Mouse (Mus musculus): ENCODE measurements around the gene Tent5b. TPM values are rescaled to one million over a fixed set of nuclear protein-coding genes. Genes with fewer than 3 reads are reported as not detected.
"Not testable (repeated sequence)": the region's sequence is repeated elsewhere in the genome, so short reads cannot be mapped to it uniquely, and the experiment has no call there.

Tent5b gene
- polyA plus RNA-seq, 1 experiment: 35.7 TPM

GRCm38 (mm10) chr4:133501514-133501913, 21.6 kb downstream of the Tent5b start:
- TF ChIP-seq POLR2A (IDR thresholded peaks at IDR 0.05; ENCODE audit: control insufficient read depth, low read depth, low read length) (no peak), CTCF (IDR thresholded peaks at IDR 0.05; ENCODE audit: control insufficient read depth, insufficient read depth, insufficient replicate concordance, low read depth, low read length) (no peak)
- Histone ChIP-seq H3K36me3 (ENCODE audit: control insufficient read depth, insufficient read depth, low read length) (no peaks in the 10 kb centered on the region), H3K4me3 (ENCODE audit: control insufficient read depth, low read depth, low read length) (no peak overlapping the region), H3K27ac (ENCODE audit: control insufficient read depth, insufficient read depth, low read depth, low read length) (no peak overlapping the region), H3K27me3 (ENCODE audit: control insufficient read depth, insufficient read depth, low read length) (no peaks in the 10 kb centered on the region; the same call in 1 of the 2 replicates), H3K4me1 (ENCODE audit: control insufficient read depth, insufficient read depth, low read length) (peaks cover 8% of the 10 kb centered on the region)

GRCm38 (mm10) chr4:133504300-133504699, 24.4 kb downstream of the Tent5b start:
- no peaks in the 10 kb centered on the region for H3K27me3 ChIP-seq (ENCODE audit: control insufficient read depth, insufficient read depth, low read length)
- no peaks in the 10 kb centered on the region for H3K36me3 ChIP-seq (ENCODE audit: control insufficient read depth, insufficient read depth, low read length)
- no peak overlapping the region for H3K27ac ChIP-seq (ENCODE audit: control insufficient read depth, insufficient read depth, low read depth, low read length)
- H3K4me3 ChIP-seq (ENCODE audit: control insufficient read depth, low read depth, low read length): no peak overlapping the region
- no peaks in the 10 kb centered on the region for H3K4me1 ChIP-seq (ENCODE audit: control insufficient read depth, insufficient read depth, low read length)
- no peak for TF ChIP-seq CTCF (IDR thresholded peaks at IDR 0.05; ENCODE audit: control insufficient read depth, insufficient read depth, insufficient replicate concordance, low read depth, low read length)
- TF ChIP-seq POLR2A (IDR thresholded peaks at IDR 0.05; ENCODE audit: control insufficient read depth, low read depth, low read length): no peak

GRCm38 (mm10) chr4:133504755-133505485, 25.0 kb downstream of the Tent5b start:
- no peaks in the 10 kb centered on the region for H3K36me3 ChIP-seq (ENCODE audit: control insufficient read depth, insufficient read depth, low read length)
- H3K27ac ChIP-seq (ENCODE audit: control insufficient read depth, insufficient read depth, low read depth, low read length): no peak overlapping the region
- H3K4me3 ChIP-seq (ENCODE audit: control insufficient read depth, low read depth, low read length): no peak overlapping the region
- no peaks in the 10 kb centered on the region for H3K4me1 ChIP-seq (ENCODE audit: control insufficient read depth, insufficient read depth, low read length)
- H3K27me3 ChIP-seq (ENCODE audit: control insufficient read depth, insufficient read depth, low read length): no peaks in the 10 kb centered on the region
- TF ChIP-seq CTCF (IDR thresholded peaks at IDR 0.05; ENCODE audit: control insufficient read depth, insufficient read depth, insufficient replicate concordance, low read depth, low read length): no peak
- no peak for TF ChIP-seq POLR2A (IDR thresholded peaks at IDR 0.05; ENCODE audit: control insufficient read depth, low read depth, low read length)

GRCm38 (mm10) chr4:133506573-133506972, 26.6 kb downstream of the Tent5b start:
- no peaks in the 10 kb centered on the region for H3K27me3 ChIP-seq (ENCODE audit: control insufficient read depth, insufficient read depth, low read length)
- no peaks in the 10 kb centered on the region for H3K4me1 ChIP-seq (ENCODE audit: control insufficient read depth, insufficient read depth, low read length)
- H3K36me3 ChIP-seq (ENCODE audit: control insufficient read depth, insufficient read depth, low read length): no peaks in the 10 kb centered on the region
- H3K27ac ChIP-seq (ENCODE audit: control insufficient read depth, insufficient read depth, low read depth, low read length): no peak overlapping the region
- no peak overlapping the region for H3K4me3 ChIP-seq (ENCODE audit: control insufficient read depth, low read depth, low read length)
- TF ChIP-seq POLR2A (IDR thresholded peaks at IDR 0.05; ENCODE audit: control insufficient read depth, low read depth, low read length) (no peak), CTCF (IDR thresholded peaks at IDR 0.05; ENCODE audit: control insufficient read depth, insufficient read depth, insufficient replicate concordance, low read depth, low read length) (no peak)

- Histone ChIP-seq H3K27me3 (ENCODE audit: control insufficient read depth, insufficient read depth, low read length) (no peaks in the 10 kb centered on the region), H3K36me3 (ENCODE audit: control insufficient read depth, insufficient read depth, low read length) (no peaks in the 10 kb centered on the region), H3K4me1 (ENCODE audit: control insufficient read depth, insufficient read depth, low read length) (no peaks in the 10 kb centered on the region), H3K27ac (ENCODE audit: control insufficient read depth, insufficient read depth, low read depth, low read length) (no peak overlapping the region), H3K4me3 (ENCODE audit: control insufficient read depth, low read depth, low read length) (no peak overlapping the region)
- no peak for TF ChIP-seq POLR2A (IDR thresholded peaks at IDR 0.05; ENCODE audit: control insufficient read depth, low read depth, low read length)
These were observed 29.1 kb downstream of the Tent5b start for GRCm38 (mm10) chr4:133508990-133509389.

DNA sequence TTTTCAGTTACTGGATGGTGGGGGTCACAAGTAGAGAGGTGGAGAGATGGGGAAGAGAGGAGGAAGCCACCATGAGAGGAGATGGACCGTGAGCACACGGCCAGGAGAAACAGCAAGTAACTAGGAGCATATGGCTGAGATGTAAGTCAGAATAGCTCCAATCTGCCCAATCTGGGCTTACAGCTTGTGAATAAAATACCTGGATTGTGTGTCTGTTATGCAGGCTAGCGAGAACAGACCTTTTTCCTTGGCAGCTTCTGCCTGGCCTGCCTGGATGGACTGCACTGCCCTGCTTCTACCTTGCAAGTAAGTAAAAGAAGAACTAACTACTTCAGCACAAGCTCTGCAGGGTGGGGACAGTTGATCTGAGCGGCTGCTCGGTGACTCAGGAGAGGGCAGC, 31.1 kb downstream of the Tent5b start:
- TF ChIP-seq CTCF (IDR thresholded peaks at IDR 0.05; ENCODE audit: control insufficient read depth, insufficient read depth, insufficient replicate concordance, low read depth, low read length) (no peak), POLR2A (IDR thresholded peaks at IDR 0.05; ENCODE audit: control insufficient read depth, low read depth, low read length) (no peak)
- Histone ChIP-seq H3K4me1 (ENCODE audit: control insufficient read depth, insufficient read depth, low read length) (no peaks in the 10 kb centered on the region), H3K27ac (ENCODE audit: control insufficient read depth, insufficient read depth, low read depth, low read length) (no peak overlapping the region), H3K27me3 (ENCODE audit: control insufficient read depth, insufficient read depth, low read length) (no peaks in the 10 kb centered on the region), H3K4me3 (ENCODE audit: control insufficient read depth, low read depth, low read length) (no peak overlapping the region), H3K36me3 (ENCODE audit: control insufficient read depth, insufficient read depth, low read length) (no peaks in the 10 kb centered on the region)

DNA sequence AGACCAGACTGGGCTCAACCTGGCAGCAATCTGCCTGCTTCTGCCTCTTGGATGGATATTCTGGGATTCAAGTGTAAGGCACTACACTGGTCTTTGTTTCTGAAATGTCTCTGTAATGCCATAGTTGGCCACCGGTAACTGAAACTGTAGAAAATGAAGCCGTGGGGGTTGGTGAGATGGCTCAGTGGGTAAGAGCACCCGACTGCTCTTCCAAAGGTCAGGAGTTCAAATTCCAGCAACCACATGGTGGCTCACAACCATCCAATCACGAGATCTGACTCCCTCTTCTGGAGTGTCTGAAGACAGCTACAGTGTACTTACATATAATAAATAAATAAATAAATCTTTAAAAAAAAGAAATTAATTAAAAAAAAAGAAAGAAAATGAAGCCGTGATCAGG, 32.6 kb downstream of the Tent5b start:
- H3K27ac ChIP-seq (ENCODE audit: control insufficient read depth, insufficient read depth, low read depth, low read length); H3K27me3 ChIP-seq (ENCODE audit: control insufficient read depth, insufficient read depth, low read length); H3K4me1 ChIP-seq (ENCODE audit: control insufficient read depth, insufficient read depth, low read length); H3K36me3 ChIP-seq (ENCODE audit: control insufficient read depth, insufficient read depth, low read length); H3K4me3 ChIP-seq (ENCODE audit: control insufficient read depth, low read depth, low read length): not testable (repeated sequence)

DNA sequence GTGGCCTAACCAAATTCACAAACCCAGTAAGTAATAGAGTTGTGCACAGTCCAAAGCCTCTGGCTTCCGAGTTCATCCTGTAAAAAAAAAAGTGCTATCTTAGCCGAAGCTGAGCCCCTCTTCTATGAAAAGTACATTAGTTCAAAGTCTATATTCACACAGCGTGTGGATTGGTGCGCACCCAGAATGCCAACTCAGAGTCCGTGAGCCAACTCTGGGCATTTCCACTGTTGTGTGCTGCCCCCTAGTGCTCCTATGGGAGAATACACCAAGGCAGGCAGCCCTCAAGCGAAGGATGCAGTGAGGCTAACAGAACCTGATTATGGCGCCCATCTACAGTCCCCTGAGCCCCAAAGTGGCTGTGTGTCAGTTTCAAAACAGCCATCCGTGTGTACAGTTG, 33.0 kb downstream of the Tent5b start:
- H3K27ac ChIP-seq (ENCODE audit: control insufficient read depth, insufficient read depth, low read depth, low read length): no peak overlapping the region
- TF ChIP-seq POLR2A (IDR thresholded peaks at IDR 0.05; ENCODE audit: control insufficient read depth, low read depth, low read length): no peak
- peak; percentile 96 for TF ChIP-seq CTCF (IDR thresholded peaks at IDR 0.05; ENCODE audit: control insufficient read depth, insufficient read depth, insufficient replicate concordance, low read depth, low read length)

More for the DNA sequence above, 33.0 kb downstream of the Tent5b start:
- no peak overlapping the region for H3K4me3 ChIP-seq (ENCODE audit: control insufficient read depth, low read depth, low read length)
- H3K36me3 ChIP-seq (ENCODE audit: control insufficient read depth, insufficient read depth, low read length): no peaks in the 10 kb centered on the region
- no peaks in the 10 kb centered on the region for H3K4me1 ChIP-seq (ENCODE audit: control insufficient read depth, insufficient read depth, low read length)
- H3K27me3 ChIP-seq (ENCODE audit: control insufficient read depth, insufficient read depth, low read length): no peaks in the 10 kb centered on the region

Measured in testis, adult 2 months (tissue).